Mouse (Mus musculus): ENCODE measurements around the gene Plekhm3.

DNA sequence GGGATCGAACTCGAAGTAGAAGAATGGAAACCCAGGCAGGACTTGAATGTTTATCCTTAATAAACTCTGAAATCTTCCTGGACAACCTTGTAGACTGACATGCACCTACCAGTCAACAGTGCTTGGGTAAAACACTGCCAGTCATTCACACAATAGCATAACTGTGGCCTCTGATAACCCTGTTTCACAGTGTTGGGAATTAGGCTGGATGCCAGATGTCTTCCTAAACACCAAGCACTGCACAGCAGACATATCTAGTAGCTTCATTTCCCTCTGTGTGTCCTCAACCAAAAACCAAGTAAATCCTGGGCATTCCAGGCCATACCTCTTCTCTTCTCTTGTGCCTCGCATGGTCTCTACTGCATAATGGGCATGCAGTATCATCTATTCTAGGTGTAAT lies 42.3 kb downstream of the Plekhm3 start:
- TF ChIP-seq CTCF (IDR thresholded peaks at IDR 0.05; ENCODE audit: low read depth) (no peak), EP300 (IDR thresholded peaks at IDR 0.05; ENCODE audit: low read depth) (no peak)

All from heart, postnatal 0 days (tissue).